Mouse (Mus musculus): Measurements from ENCODE around the gene Gm21885. TPM values are rescaled to one million over a fixed set of nuclear protein-coding genes. Genes with fewer than 3 reads are reported as not detected.
A peak's percentile ranks its signal among the peaks of the same experiment; 100 is the strongest.

The Gm21885 gene
- polyA plus RNA-seq, 2 experiments: not detected

DNA sequence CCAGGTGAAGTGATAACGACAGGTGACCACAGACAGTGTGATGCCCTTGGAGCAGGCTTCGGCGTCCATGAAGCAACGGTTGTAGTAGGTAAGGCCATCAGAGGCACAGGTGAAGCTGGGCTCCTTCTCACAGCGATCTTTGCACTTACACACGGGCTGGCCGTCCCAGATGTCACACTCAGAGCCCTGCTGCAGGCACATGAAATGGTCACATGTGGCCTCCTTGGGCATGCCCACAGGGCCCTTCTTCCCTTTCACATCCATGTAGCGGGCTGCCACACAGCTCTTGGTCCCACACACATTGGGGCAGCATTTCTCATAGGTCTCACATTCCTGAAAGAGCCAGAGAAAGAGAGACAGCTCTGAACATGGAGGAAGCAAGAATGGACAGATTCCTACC lies 42.9 kb upstream of the Gm21885 start:
- WGBS (ENCODE audit: insufficient replicate concordance): 74% methylated on average over 8 of the region's 8 CpGs

DNA sequence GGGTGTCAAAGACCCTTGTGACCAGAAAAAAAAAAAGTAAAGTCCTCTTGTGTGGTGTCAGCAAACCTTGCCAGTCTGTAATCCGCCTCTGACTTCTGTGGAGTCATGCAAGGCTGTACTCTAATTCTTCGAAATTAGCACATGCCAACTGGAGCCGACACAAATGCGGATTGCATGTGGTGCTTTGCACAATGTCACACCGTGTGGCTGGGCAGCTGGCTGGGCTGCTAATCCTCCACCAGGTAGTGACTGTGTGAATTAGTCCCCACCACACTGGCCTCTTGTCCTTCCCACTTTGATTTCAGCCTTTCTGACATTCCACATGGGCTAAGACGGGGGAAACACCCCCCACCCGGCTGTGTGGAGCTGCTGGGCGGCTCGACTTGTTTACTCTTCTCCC lies 42.0 kb upstream of the Gm21885 start:
- DNase-seq (ENCODE audit: low read depth in 3 of 3, low spot score in 3 of 3): no peak

More for the DNA sequence above, 42.9 kb upstream of the Gm21885 start:
- no peak for TF ChIP-seq CTCF (IDR thresholded peaks at IDR 0.05; ENCODE audit: low read depth)
- Histone ChIP-seq H3K27ac (no peak overlapping the region), H3K4me1 (replicated peaks; ENCODE audit: control insufficient read depth in 2 of 2, insufficient read depth in 2 of 2, low read length in 1 of 2) (peaks cover 4 to 15% of the 10 kb centered on the region in 2 experiments), H3K9ac (replicated peaks) (no peak overlapping the region), H3K4me2 (ENCODE audit: low read depth) (no peak overlapping the region), H3K36me3 (replicated peaks; ENCODE audit: control insufficient read depth, insufficient read depth, low read depth) (no peaks in the 10 kb centered on the region), H3K9me3 (ENCODE audit: control insufficient read depth, low read length) (no peaks in the 10 kb centered on the region), H3K27me3 (ENCODE audit: control insufficient read depth, insufficient read depth, low read length) (peaks cover 3% of the 10 kb centered on the region), H3K4me3 (ENCODE audit: insufficient read depth in 1 of 2, low read depth in 2 of 2, low read length in 2 of 2) (no peak overlapping the region)
- ATAC-seq (ENCODE audit: insufficient read depth) (no peak), DNase-seq (ENCODE audit: low read depth in 3 of 3, low spot score in 3 of 3) (no peak)

DNA sequence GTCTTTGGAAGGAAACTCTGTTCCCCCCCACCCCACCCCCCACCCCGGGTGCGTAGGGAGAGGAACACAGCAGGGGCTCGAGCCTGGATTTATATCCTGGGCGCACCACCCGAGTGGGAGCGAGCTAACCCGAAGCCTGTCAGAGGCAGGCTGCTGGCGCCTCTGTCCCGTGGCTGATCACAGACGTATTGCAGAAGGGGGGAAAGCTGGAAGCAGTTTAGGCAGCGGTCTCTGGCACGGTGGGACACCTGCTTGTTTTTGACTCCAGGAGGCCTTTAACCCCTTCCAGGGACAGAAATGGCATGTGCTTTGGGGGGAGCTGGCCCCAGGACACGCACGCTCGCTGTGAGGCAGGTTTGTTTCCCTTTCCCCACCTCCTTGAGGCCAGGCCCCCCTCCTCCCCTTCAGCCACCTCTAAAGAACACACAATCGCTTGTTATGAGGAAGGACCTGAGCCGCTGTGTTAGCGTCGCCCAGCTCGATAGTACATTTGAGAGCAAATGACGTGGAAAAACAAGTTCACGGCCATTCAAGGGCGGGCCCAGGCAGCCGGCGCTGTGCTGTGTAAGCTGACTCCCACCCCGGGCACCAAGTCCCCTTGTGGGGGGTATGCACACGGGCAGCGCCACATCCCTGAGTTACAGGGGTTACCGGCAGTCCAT lies 38.8 kb upstream of the Gm21885 start:
- ATAC-seq (ENCODE audit: insufficient read depth) (peak; percentile 36; the same call in 1 of the 2 replicates), DNase-seq (ENCODE audit: low read depth in 3 of 3, low spot score in 3 of 3) (no peak)
- H3K4me2 ChIP-seq (ENCODE audit: low read depth): peak overlapping the region; percentile 46
- H3K9me3 ChIP-seq (ENCODE audit: control insufficient read depth, low read length): no peaks in the 10 kb centered on the region
- no peaks in the 10 kb centered on the region; a peak in 1 of 4 replicates for H3K4me1 ChIP-seq (replicated peaks; ENCODE audit: control insufficient read depth in 2 of 2, insufficient read depth in 2 of 2, low read length in 1 of 2)
- no peak overlapping the region for H3K27ac ChIP-seq
- H3K27me3 ChIP-seq (ENCODE audit: control insufficient read depth, insufficient read depth, low read length): peaks cover 3% of the 10 kb centered on the region
- H3K36me3 ChIP-seq (replicated peaks; ENCODE audit: control insufficient read depth, insufficient read depth, low read depth): no peaks in the 10 kb centered on the region
- TF ChIP-seq CTCF (IDR thresholded peaks at IDR 0.05; ENCODE audit: low read depth) (no peak), EP300 (IDR thresholded peaks at IDR 0.05; ENCODE audit: low read depth) (no peak)
- H3K9ac ChIP-seq (replicated peaks): no peak overlapping the region
- WGBS (ENCODE audit: insufficient replicate concordance): 13% methylated on average over 29 of the region's 29 CpGs
- H3K4me3 ChIP-seq (ENCODE audit: insufficient read depth in 1 of 2, low read depth in 2 of 2, low read length in 2 of 2): peak overlapping the region in 1 of 2 experiments; percentile 2; a peak in 1 of 4 replicates

More for the DNA sequence above, 42.0 kb upstream of the Gm21885 start:
- no peaks in the 10 kb centered on the region for H3K36me3 ChIP-seq (replicated peaks; ENCODE audit: control insufficient read depth, insufficient read depth, low read depth)
- WGBS (ENCODE audit: insufficient replicate concordance): 43% methylated on average over 9 of the region's 9 CpGs
- H3K27ac ChIP-seq: no peak overlapping the region
- no peaks in the 10 kb centered on the region for H3K9me3 ChIP-seq (ENCODE audit: control insufficient read depth, low read length)
- no peak overlapping the region for H3K4me2 ChIP-seq (ENCODE audit: low read depth)
- no peak for ATAC-seq (ENCODE audit: insufficient read depth)
- no peak overlapping the region for H3K9ac ChIP-seq (replicated peaks)
- peaks cover 3% of the 10 kb centered on the region for H3K27me3 ChIP-seq (ENCODE audit: control insufficient read depth, insufficient read depth, low read length)
- peaks cover 4 to 6% of the 10 kb centered on the region in 2 experiments for H3K4me1 ChIP-seq (replicated peaks; ENCODE audit: control insufficient read depth in 2 of 2, insufficient read depth in 2 of 2, low read length in 1 of 2)
- no peak for TF ChIP-seq CTCF (IDR thresholded peaks at IDR 0.05; ENCODE audit: low read depth)
- TF ChIP-seq EP300 (IDR thresholded peaks at IDR 0.05; ENCODE audit: low read depth): no peak
- no peak overlapping the region for H3K4me3 ChIP-seq (ENCODE audit: insufficient read depth in 1 of 2, low read depth in 2 of 2, low read length in 2 of 2)

DNA sequence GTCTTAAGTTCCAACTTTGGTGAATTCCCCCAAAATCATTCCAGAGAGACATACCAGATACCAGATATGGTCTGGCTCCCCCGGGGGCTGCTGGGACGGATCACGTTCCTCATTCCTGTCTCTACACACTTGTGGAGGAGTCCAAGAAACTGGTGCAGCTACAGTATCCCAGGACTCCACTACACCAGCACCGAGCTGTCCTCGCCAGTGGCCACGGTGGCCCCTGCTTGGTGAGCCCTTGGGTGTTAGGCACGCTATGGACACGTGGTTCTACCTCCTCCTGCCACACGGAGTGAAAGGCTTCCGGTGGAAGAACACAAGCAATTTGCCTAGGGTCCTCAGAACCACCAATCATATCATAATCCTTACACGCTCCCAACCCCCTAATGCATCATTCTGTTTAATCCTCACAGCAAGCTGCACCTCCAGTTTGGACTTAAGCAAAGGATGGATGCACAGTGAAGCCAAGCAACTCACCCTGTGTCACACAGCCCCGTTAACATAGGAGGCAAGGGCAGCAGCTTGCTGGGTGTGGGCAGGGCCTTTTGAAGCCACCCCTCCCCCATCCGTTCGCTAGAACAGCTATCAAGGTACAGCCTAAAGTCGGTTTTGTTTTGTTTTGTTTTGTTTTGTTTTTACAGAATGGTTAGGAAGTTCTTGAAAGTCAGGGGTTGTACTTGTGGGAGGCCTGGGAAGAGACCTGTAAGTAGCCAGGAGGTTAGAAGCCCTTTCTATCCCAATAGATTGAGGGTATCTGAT lies 38.1 kb upstream of the Gm21885 start:
- Histone ChIP-seq H3K9ac (replicated peaks) (no peak overlapping the region; the same call in 1 of the 2 replicates), H3K4me1 (replicated peaks; ENCODE audit: control insufficient read depth in 2 of 2, insufficient read depth in 2 of 2, low read length in 1 of 2) (no peaks in the 10 kb centered on the region; a peak in 1 of 4 replicates), H3K27me3 (ENCODE audit: control insufficient read depth, insufficient read depth, low read length) (peaks cover 3% of the 10 kb centered on the region), H3K36me3 (replicated peaks; ENCODE audit: control insufficient read depth, insufficient read depth, low read depth) (no peaks in the 10 kb centered on the region), H3K27ac (no peak overlapping the region), H3K4me3 (ENCODE audit: insufficient read depth in 1 of 2, low read depth in 2 of 2, low read length in 2 of 2) (no peak overlapping the region), H3K9me3 (ENCODE audit: control insufficient read depth, low read length) (no peaks in the 10 kb centered on the region), H3K4me2 (ENCODE audit: low read depth) (peak overlapping the region; percentile 46)
- ATAC-seq (ENCODE audit: insufficient read depth) (no peak), DNase-seq (ENCODE audit: low read depth in 3 of 3, low spot score in 3 of 3) (no peak)
- no peak for TF ChIP-seq EP300 (IDR thresholded peaks at IDR 0.05; ENCODE audit: low read depth)
- TF ChIP-seq CTCF (IDR thresholded peaks at IDR 0.05; ENCODE audit: low read depth): no peak
- 42% methylated on average over 15 of the region's 15 CpGs for WGBS (ENCODE audit: insufficient replicate concordance)

DNA sequence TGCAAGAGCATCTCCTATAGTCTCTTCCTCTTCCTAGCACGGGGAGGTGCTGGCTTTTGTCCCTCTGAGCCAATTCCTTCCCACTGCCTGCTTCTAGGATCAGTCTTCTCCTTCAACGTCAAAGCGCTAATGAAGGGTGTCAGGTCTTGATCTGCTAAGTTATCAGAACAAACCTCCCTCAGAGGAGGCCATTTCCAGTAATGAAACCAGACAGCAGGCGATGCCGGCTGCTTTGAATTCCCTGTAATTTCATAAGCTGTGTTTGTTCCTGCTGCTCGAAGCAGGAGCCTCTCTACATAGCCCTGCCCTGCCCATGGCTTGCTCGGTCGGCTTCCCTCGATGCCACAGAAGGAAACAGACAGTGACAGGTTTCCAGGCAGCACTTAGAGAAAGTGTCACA lies 37.3 kb upstream of the Gm21885 start:
- WGBS (ENCODE audit: insufficient replicate concordance): 63% methylated on average over 9 of the region's 9 CpGs
- H3K27ac ChIP-seq: no peak overlapping the region
- H3K27me3 ChIP-seq (ENCODE audit: control insufficient read depth, insufficient read depth, low read length): peaks cover 3% of the 10 kb centered on the region
- no peak overlapping the region for H3K4me2 ChIP-seq (ENCODE audit: low read depth)
- DNase-seq (ENCODE audit: low read depth in 3 of 3, low spot score in 3 of 3): no peak
- H3K4me1 ChIP-seq (replicated peaks; ENCODE audit: control insufficient read depth in 2 of 2, insufficient read depth in 2 of 2, low read length in 1 of 2): no peaks in the 10 kb centered on the region; a peak in 1 of 4 replicates
- H3K9ac ChIP-seq (replicated peaks): no peak overlapping the region
- no peak overlapping the region for H3K4me3 ChIP-seq (ENCODE audit: insufficient read depth in 1 of 2, low read depth in 2 of 2, low read length in 2 of 2)
- ATAC-seq (ENCODE audit: insufficient read depth): no peak
- H3K9me3 ChIP-seq (ENCODE audit: control insufficient read depth, low read length): no peaks in the 10 kb centered on the region
- no peaks in the 10 kb centered on the region for H3K36me3 ChIP-seq (replicated peaks; ENCODE audit: control insufficient read depth, insufficient read depth, low read depth)
- no peak for TF ChIP-seq EP300 (IDR thresholded peaks at IDR 0.05; ENCODE audit: low read depth)
- TF ChIP-seq CTCF (IDR thresholded peaks at IDR 0.05; ENCODE audit: low read depth): no peak
